Mouse (Mus musculus) embryonic facial prominence, embryonic 14.5 days (tissue): ENCODE data around the gene Faf1. TPM values are rescaled to one million over a fixed set of nuclear protein-coding genes. Genes with fewer than 3 reads are reported as not detected.
A peak's percentile ranks its signal among the peaks of the same experiment; 100 is the strongest.

Source experiments
- ATAC-seq: fragments of 200-750 bp; cut with Nextera tagmentation; 2 replicates; pipeline ENCODE4 v1.8.0; 2017; ENCODE audit warnings: low read depth, moderate number of reproducible peaks, moderate TSS enrichment
- DNase-seq: peaks from one replicate; pipeline ENCODE4 v3.0.0-alpha.2; 2015; ENCODE audit warnings: low spot score
- H3K27ac ChIP-seq: fragments of 300-500 bp; sonication (generic); replicated peaks from 2 replicates; pipeline ENCODE4 v1.5.1; 2014; ENCODE audit warnings: low read depth, mild to moderate bottlenecking, low read length, moderate library complexity
- H3K27me3 ChIP-seq: fragments of 300-500 bp; sonication (generic); replicated peaks from 2 replicates; pipeline ENCODE4 v1.6.1; 2014; ENCODE audit warnings: low read length; ENCODE audit not compliant: control insufficient read depth, insufficient read depth
- H3K36me3 ChIP-seq: fragments of 300-500 bp; sonication (generic); 2 replicates; pipeline ENCODE4 v1.6.1; 2014; ENCODE audit warnings: low read length, mixed read lengths; ENCODE audit not compliant: control insufficient read depth, insufficient read depth
- H3K4me1 ChIP-seq: fragments of 300-500 bp; sonication (generic); 2 replicates; pipeline ENCODE4 v1.6.1; 2014; ENCODE audit warnings: antibody characterized with exemption, low read length; ENCODE audit not compliant: control insufficient read depth, insufficient read depth
- H3K4me2 ChIP-seq: fragments of 300-500 bp; sonication (generic); 2 replicates; pipeline ENCODE4 v1.6.1; 2014; ENCODE audit warnings: low read depth, mild to moderate bottlenecking, low read length, moderate library complexity, mixed read lengths
- H3K4me3 ChIP-seq: fragments of 300-500 bp; sonication (generic); 2 replicates; pipeline ENCODE4 v1.5.1; 2014; ENCODE audit warnings: low read depth, mild to moderate bottlenecking, low read length
- H3K9ac ChIP-seq: fragments of 300-500 bp; sonication (generic); 2 replicates; pipeline ENCODE4 v1.6.1; 2014; ENCODE audit warnings: low read depth, mild to moderate bottlenecking, low read length, moderate library complexity, mixed read lengths
- H3K9me3 ChIP-seq: fragments of 300-500 bp; sonication (generic); 2 replicates; pipeline ENCODE4 v1.6.1; 2016; ENCODE audit warnings: low read length; ENCODE audit not compliant: control insufficient read depth
- WGBS: fragments of 180-500 bp; shearing (Covaris S2); extraction: QIAGEN DNeasy Blood & Tissue Kit; methylation state at CpG from one replicate; pipeline ENCODE4 v1.1.7; 2014; 5-methylcytosine and 5-hydroxymethylcytosine counted together
- polyA plus RNA-seq: library from polyadenylated mRNA; unstranded; fragments of >200 nt; fragmentation: Nextera tagmentation; extraction: Ambion mirVana; gene quantifications from 2 replicates; pipeline ENCODE4 v1.2.1, GENCODE M21; 2014

Faf1 gene
- polyA plus RNA-seq, 1 experiment from 2014 or later = 27.9 TPM

DNA sequence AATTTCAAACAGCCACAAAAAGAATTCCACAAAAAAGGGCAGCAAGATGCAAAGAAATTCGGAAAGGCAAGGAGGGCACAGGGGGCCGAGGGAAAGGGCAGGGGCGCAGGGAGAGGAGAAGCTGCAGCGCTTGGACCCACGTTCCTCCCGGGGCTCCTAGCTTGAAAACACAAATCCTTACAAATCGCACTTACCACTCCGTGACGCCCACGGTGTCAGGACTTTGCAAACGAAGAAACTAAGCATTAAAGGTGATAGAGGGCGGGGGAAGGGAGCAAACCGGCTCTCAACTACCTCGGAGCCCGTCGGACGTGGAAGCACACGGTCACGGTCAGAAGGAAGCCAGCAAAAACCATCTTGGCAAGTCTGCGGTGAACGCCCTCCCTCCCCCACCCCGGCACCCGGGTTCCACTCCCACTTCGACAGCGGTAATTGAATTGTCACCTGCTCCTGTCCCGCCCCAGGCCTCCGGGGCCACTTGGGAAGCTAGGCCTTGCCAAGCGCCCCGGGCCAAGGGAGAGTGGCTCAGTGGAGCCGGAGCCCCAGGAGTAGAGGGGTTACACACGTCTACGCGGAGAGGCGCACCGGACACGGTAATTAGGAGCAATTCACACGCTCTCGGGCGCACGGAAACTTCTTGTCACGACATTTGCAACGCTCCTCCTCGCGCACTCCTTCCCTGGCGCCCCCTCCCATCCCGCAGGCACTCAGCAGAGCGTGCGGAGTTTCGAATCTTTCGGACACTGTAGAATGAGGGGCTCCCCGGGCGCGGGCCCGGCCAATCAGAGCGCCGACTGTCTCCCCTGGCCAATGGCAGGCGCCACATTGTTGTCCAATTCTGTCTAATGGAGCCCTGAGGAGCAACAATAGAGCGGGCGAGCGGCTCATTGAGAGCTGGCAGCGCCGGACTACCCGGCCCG lies 301.0 kb downstream of the Faf1 start, which contains the start of gene Dmrta2:
Gene Dmrta2 (plus strand): TSS at position 906 of the 920 bp plus-strand sequence.
- peak; percentile 91 for ATAC-seq
- peaks cover 4% of the 10 kb centered on the region; the same call in 1 of the 2 replicates for H3K9me3 ChIP-seq
- H3K36me3 ChIP-seq = no peaks in the 10 kb centered on the region
- H3K9ac ChIP-seq = peak within 1 kb of the TSS; percentile 62
- H3K27me3 ChIP-seq = peaks cover 100% of the 10 kb centered on the region
- peak within 1 kb of the TSS; percentile 43 for H3K4me3 ChIP-seq
- H3K27ac ChIP-seq = peak within 1 kb of the TSS; percentile 55; the same call in 1 of the 2 replicates
- DNase-seq = peak; percentile 86
- under 1% methylated on average over 44 of the region's 64 CpGs for WGBS
- H3K4me1 ChIP-seq = peaks cover 11% of the 10 kb centered on the region; the same call in 1 of the 2 replicates
- peak within 1 kb of the TSS; percentile 59 for H3K4me2 ChIP-seq

GRCm38 (mm10) chr4:109978068-109978857 lies 301.9 kb downstream of the Faf1 start:
- peaks cover 11% of the 10 kb centered on the region; the same call in 1 of the 2 replicates for H3K4me1 ChIP-seq
- peak; percentile 10; the same call in 1 of the 2 replicates for ATAC-seq
- H3K27me3 ChIP-seq = peaks cover 100% of the 10 kb centered on the region
- under 1% methylated on average over 23 of the region's 56 CpGs for WGBS
- peak overlapping the region; percentile 62 for H3K9ac ChIP-seq
- H3K4me2 ChIP-seq = peak overlapping the region; percentile 59
- H3K4me3 ChIP-seq = peak overlapping the region; percentile 43
- peaks cover 4% of the 10 kb centered on the region; the same call in 1 of the 2 replicates for H3K9me3 ChIP-seq
- no peaks in the 10 kb centered on the region for H3K36me3 ChIP-seq
- H3K27ac ChIP-seq = peak overlapping the region; percentile 55; the same call in 1 of the 2 replicates
- DNase-seq = no peak

GRCm38 (mm10) chr4:109978858-109979340 lies 302.5 kb downstream of the Faf1 start:
- WGBS = 2% methylated on average over 9 of the region's 9 CpGs
- H3K27me3 ChIP-seq = peaks cover 100% of the 10 kb centered on the region
- peak overlapping the region; percentile 59; the same call in 1 of the 2 replicates for H3K4me2 ChIP-seq
- DNase-seq (no peak), ATAC-seq (no peak)
- H3K9me3 ChIP-seq = peaks cover 4% of the 10 kb centered on the region; the same call in 1 of the 2 replicates
- no peaks in the 10 kb centered on the region for H3K36me3 ChIP-seq
- no peak overlapping the region for H3K27ac ChIP-seq
- peaks cover 11% of the 10 kb centered on the region; the same call in 1 of the 2 replicates for H3K4me1 ChIP-seq
- H3K9ac ChIP-seq = 0 out of 2 replicates have a peak overlapping the region, but pooled peaks have one; percentile 62
- H3K4me3 ChIP-seq = peak overlapping the region; percentile 43

GRCm38 (mm10) chr4:109979461-109980320 lies 303.3 kb downstream of the Faf1 start:
- Histone ChIP-seq H3K4me3 (peak overlapping the region; percentile 43), H3K27me3 (peaks cover 100% of the 10 kb centered on the region), H3K4me2 (peak overlapping the region; percentile 59), H3K36me3 (no peaks in the 10 kb centered on the region), H3K27ac (no peak overlapping the region), H3K9ac (peak overlapping the region; percentile 40), H3K9me3 (peaks cover 4% of the 10 kb centered on the region; the same call in 1 of the 2 replicates), H3K4me1 (peaks cover 11% of the 10 kb centered on the region; the same call in 1 of the 2 replicates)
- ATAC-seq (no peak), DNase-seq (no peak)
- under 1% methylated on average over 38 of the region's 66 CpGs for WGBS

- Histone ChIP-seq H3K4me2 (peak overlapping the region; percentile 59), H3K27me3 (peaks cover 100% of the 10 kb centered on the region), H3K36me3 (no peaks in the 10 kb centered on the region), H3K9ac (peak overlapping the region; percentile 40), H3K27ac (no peak overlapping the region), H3K4me3 (peak overlapping the region; percentile 43), H3K4me1 (peaks cover 11% of the 10 kb centered on the region; the same call in 1 of the 2 replicates), H3K9me3 (peaks cover 3% of the 10 kb centered on the region; the same call in 1 of the 2 replicates)
- DNase-seq (no peak), ATAC-seq (no peak)
- WGBS = 11% methylated on average over 15 of the region's 29 CpGs
These were observed 304.1 kb downstream of the Faf1 start for GRCm38 (mm10) chr4:109980321-109981082.

GRCm38 (mm10) chr4:109981083-109981870 lies 304.9 kb downstream of the Faf1 start:
- WGBS = 2% methylated on average over 23 of the region's 37 CpGs
- Histone ChIP-seq H3K27me3 (peaks cover 100% of the 10 kb centered on the region), H3K36me3 (no peaks in the 10 kb centered on the region), H3K4me1 (peaks cover 11% of the 10 kb centered on the region; the same call in 1 of the 2 replicates), H3K4me3 (peak overlapping the region; percentile 43), H3K9me3 (no peaks in the 10 kb centered on the region), H3K4me2 (peak overlapping the region; percentile 59), H3K27ac (no peak overlapping the region), H3K9ac (peak overlapping the region; percentile 60)
- DNase-seq = no peak
- ATAC-seq = no peak
